Mouse (Mus musculus): Measurements from ENCODE around the gene Btg3. TPM values are rescaled to one million over a fixed set of nuclear protein-coding genes. Genes with fewer than 3 reads are reported as not detected.

The Btg3 gene
- total and polyA plus RNA-seq, 3 experiments = 21.6 to 72.2 (median 43.9) TPM

DNA sequence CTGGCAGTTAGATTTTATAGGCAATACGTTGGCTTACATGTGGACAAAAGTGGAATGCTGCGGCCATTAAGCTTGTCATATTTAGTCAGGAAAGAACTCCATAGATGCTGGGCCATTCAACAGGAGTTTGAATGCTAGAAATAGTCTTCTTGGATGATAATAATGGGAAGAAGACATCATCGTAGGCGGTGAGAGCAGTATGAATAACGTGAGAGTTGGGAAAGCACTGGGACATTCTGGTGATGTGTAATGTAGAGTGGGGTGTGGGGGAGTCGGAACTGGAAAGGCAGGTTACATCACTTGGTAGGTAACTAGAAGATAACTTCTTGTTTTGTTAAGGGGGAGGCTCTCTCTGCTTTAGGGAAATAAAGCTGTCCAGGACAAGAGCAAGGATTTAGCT lies 30.9 kb upstream of the Btg3 start:
- Histone ChIP-seq H3K4me1 (ENCODE audit: control insufficient read depth in 1 of 2, insufficient read depth in 2 of 2) (no peaks in the 10 kb centered on the region), H3K36me3 (replicated peaks in 1 of 2; ENCODE audit: control insufficient read depth in 1 of 2, insufficient read depth in 1 of 2, low read length in 1 of 2) (no peaks in the 10 kb centered on the region), H3K4me3 (replicated peaks in 1 of 3; ENCODE audit: low read depth in 2 of 3, low read length in 2 of 3, poor library complexity in 1 of 3) (no peak overlapping the region), H3K27me3 (replicated peaks) (no peaks in the 10 kb centered on the region), H3K9ac (ENCODE audit: insufficient read depth, low read depth) (no peak overlapping the region), H3K27ac (ENCODE audit: insufficient read depth, low read depth) (no peak overlapping the region), H3K9me3 (replicated peaks; ENCODE audit: low read length) (no peaks in the 10 kb centered on the region), H3K79me2 (replicated peaks; ENCODE audit: control insufficient read depth, extremely low read depth, insufficient read depth, poor library complexity, severe bottlenecking) (no peaks in the 10 kb centered on the region), H3K4me2 (ENCODE audit: insufficient read depth, low read depth, poor library complexity, severe bottlenecking) (no peak overlapping the region)
- in situ Hi-C loops (cut with MboI; ENCODE audit: low pct_ligation_motif_present, low pct_unique_long_range_greater_than_20kb, low sequenced_read_pairs) = no loop called here
- TF ChIP-seq EP300 (IDR thresholded peaks at IDR 0.05; ENCODE audit: low read length) (no peak), PAX5 (IDR thresholded peaks at IDR 0.05; ENCODE audit: low read length) (no peak), ZC3H11A (IDR thresholded peaks at IDR 0.05; ENCODE audit: low read depth, low read length) (no peak), RCOR1 (conservative IDR thresholded peaks at IDR 0.05; ENCODE audit: low read depth, low read length) (no peak), POLR2AphosphoS2 (IDR thresholded peaks at IDR 0.05; ENCODE audit: low read depth, low read length) (no peak), TCF12 (IDR thresholded peaks at IDR 0.05; ENCODE audit: low read depth, low read length) (no peak), GABPA (IDR thresholded peaks at IDR 0.05; ENCODE audit: insufficient replicate concordance, low read depth, low read length) (no peak), ZKSCAN1 (IDR thresholded peaks at IDR 0.05; ENCODE audit: borderline replicate concordance, low read depth, low read length) (no peak), MXI1 (IDR thresholded peaks at IDR 0.05; ENCODE audit: low read depth, low read length) (no peak), RAD21 (IDR thresholded peaks at IDR 0.05; ENCODE audit: low read depth, low read length) (no peak), MAFK (IDR thresholded peaks at IDR 0.05; ENCODE audit: insufficient replicate concordance, low read length) (no peak), SMC3 (IDR thresholded peaks at IDR 0.05; ENCODE audit: low read depth, low read length) (no peak), CHD2 (IDR thresholded peaks at IDR 0.05; ENCODE audit: low read length) (no peak), JUND (conservative IDR thresholded peaks at IDR 0.05; ENCODE audit: low read depth, low read length) (no peak), POLR2A (IDR thresholded peaks at IDR 0.05; ENCODE audit: low read depth, low read length) (no peak), NELFE (IDR thresholded peaks at IDR 0.05; ENCODE audit: low read depth, low read length) (no peak), E2F4 (IDR thresholded peaks at IDR 0.05; ENCODE audit: insufficient replicate concordance, low read depth, low read length) (no peak)
- dilution Hi-C loops (cut with MboI; ENCODE audit: extremely low pct_ligation_motif_present, extremely low pct_unique_long_range_greater_than_20kb, low sequenced_read_pairs) = no loop called here
- DNase-seq (ENCODE audit: extremely low read depth) = no peak

- H3K4me3 ChIP-seq (replicated peaks in 1 of 3; ENCODE audit: low read depth in 2 of 3, low read length in 2 of 3, poor library complexity in 1 of 3) = no peak overlapping the region
- in situ Hi-C loops (cut with MboI; ENCODE audit: low pct_ligation_motif_present, low pct_unique_long_range_greater_than_20kb, low sequenced_read_pairs) = no loop called here
- no peaks in the 10 kb centered on the region for H3K36me3 ChIP-seq (replicated peaks in 1 of 2; ENCODE audit: control insufficient read depth in 1 of 2, insufficient read depth in 1 of 2, low read length in 1 of 2)
- H3K4me1 ChIP-seq (ENCODE audit: control insufficient read depth in 1 of 2, insufficient read depth in 2 of 2) = no peaks in the 10 kb centered on the region
- H3K27ac ChIP-seq (ENCODE audit: insufficient read depth, low read depth) = no peak overlapping the region
- H3K27me3 ChIP-seq (replicated peaks) = no peaks in the 10 kb centered on the region
- H3K9ac ChIP-seq (ENCODE audit: insufficient read depth, low read depth) = no peak overlapping the region
- no peak for DNase-seq (ENCODE audit: extremely low read depth)
- H3K4me2 ChIP-seq (ENCODE audit: insufficient read depth, low read depth, poor library complexity, severe bottlenecking) = no peak overlapping the region
- H3K79me2 ChIP-seq (replicated peaks; ENCODE audit: control insufficient read depth, extremely low read depth, insufficient read depth, poor library complexity, severe bottlenecking) = no peaks in the 10 kb centered on the region
- TF ChIP-seq HCFC1 (IDR thresholded peaks at IDR 0.05; ENCODE audit: low read depth, low read length) (no peak), SIN3A (IDR thresholded peaks at IDR 0.05; ENCODE audit: low read length) (no peak), CTCF (conservative IDR thresholded peaks at IDR 0.05 in 1 of 2, IDR thresholded peaks at IDR 0.05 in 1 of 2; ENCODE audit: low read depth in 2 of 2, low read length in 2 of 2) (no peak), KAT2A (IDR thresholded peaks at IDR 0.05; ENCODE audit: insufficient replicate concordance, low read length) (no peak), ZC3H11A (IDR thresholded peaks at IDR 0.05; ENCODE audit: low read depth, low read length) (no peak), MAZ (IDR thresholded peaks at IDR 0.05; ENCODE audit: low read depth, low read length) (no peak), USF2 (conservative IDR thresholded peaks at IDR 0.05; ENCODE audit: low read depth, low read length) (no peak)
- H3K9me3 ChIP-seq (replicated peaks; ENCODE audit: low read length) = no peaks in the 10 kb centered on the region
- dilution Hi-C loops (cut with MboI; ENCODE audit: extremely low pct_ligation_motif_present, extremely low pct_unique_long_range_greater_than_20kb, low sequenced_read_pairs) = no loop called here
Observed at GRCm38 (mm10) chr16:78406657-78407056, 29.7 kb upstream of the Btg3 start.
